Mouse (Mus musculus): ENCODE results near the gene Unc93b1.

Gene Unc93b1

GRCm38 (mm10) chr19:3913692-3914091 is 21.3 kb upstream of the Unc93b1 start:
- no peak for DNase-seq (ENCODE audit: low read depth, low spot score)

- DNase-seq (ENCODE audit: low read depth, low spot score): no peak
Observed at GRCm38 (mm10) chr19:3914535-3914934, 20.5 kb upstream of the Unc93b1 start.

GRCm38 (mm10) chr19:3916727-3917126 is 18.3 kb upstream of the Unc93b1 start:
- no peak for DNase-seq (ENCODE audit: low read depth, low spot score)

GRCm38 (mm10) chr19:3919928-3920327 is 15.1 kb upstream of the Unc93b1 start:
- DNase-seq (ENCODE audit: low read depth, low spot score): no peak

- no peak for DNase-seq (ENCODE audit: low read depth, low spot score)
Observed at GRCm38 (mm10) chr19:3922661-3923371, 12.2 kb upstream of the Unc93b1 start.

GRCm38 (mm10) chr19:3923586-3923985 is 11.4 kb upstream of the Unc93b1 start:
- no peak for DNase-seq (ENCODE audit: low read depth, low spot score)

- DNase-seq (ENCODE audit: low read depth, low spot score): no peak
Observed at GRCm38 (mm10) chr19:3924190-3924589, 10.8 kb upstream of the Unc93b1 start.

- DNase-seq (ENCODE audit: low read depth, low spot score): no peak
Observed at GRCm38 (mm10) chr19:3924868-3925267, 10.1 kb upstream of the Unc93b1 start.

GRCm38 (mm10) chr19:3925859-3926258 is 9.1 kb upstream of the Unc93b1 start:
- no peak for DNase-seq (ENCODE audit: low read depth, low spot score)

GRCm38 (mm10) chr19:3926279-3926678 is 8.7 kb upstream of the Unc93b1 start:
- no peak for DNase-seq (ENCODE audit: low read depth, low spot score)

- no peak for DNase-seq (ENCODE audit: low read depth, low spot score)
Observed at GRCm38 (mm10) chr19:3926685-3927084, 8.3 kb upstream of the Unc93b1 start.

GRCm38 (mm10) chr19:3927989-3928388 is 7.0 kb upstream of the Unc93b1 start:
- DNase-seq (ENCODE audit: low read depth, low spot score): no peak

GRCm38 (mm10) chr19:3928779-3929178 is 6.2 kb upstream of the Unc93b1 start:
- DNase-seq (ENCODE audit: low read depth, low spot score): no peak

- no peak for DNase-seq (ENCODE audit: low read depth, low spot score)
Observed at GRCm38 (mm10) chr19:3929211-3929941, 5.6 kb upstream of the Unc93b1 start, which contains the start of gene Aldh3b1. TSS of gene Aldh3b1 (minus strand) at chr19:3929808.

- no peak for DNase-seq (ENCODE audit: low read depth, low spot score)
Observed at GRCm38 (mm10) chr19:3930262-3931057, 4.5 kb upstream of the Unc93b1 start.

GRCm38 (mm10) chr19:3931716-3932115 is 3.3 kb upstream of the Unc93b1 start:
- DNase-seq (ENCODE audit: low read depth, low spot score): no peak

GRCm38 (mm10) chr19:3935896-3936850 is 1.2 kb downstream of the Unc93b1 start:
- DNase-seq (ENCODE audit: low read depth, low spot score): no peak

GRCm38 (mm10) chr19:3942315-3942714 is 7.3 kb downstream of the Unc93b1 start:
- DNase-seq (ENCODE audit: low read depth, low spot score): no peak

- DNase-seq (ENCODE audit: low read depth, low spot score): peak; percentile 85
Observed at GRCm38 (mm10) chr19:3942986-3943735, 8.2 kb downstream of the Unc93b1 start.

GRCm38 (mm10) chr19:3945872-3946564 is 11.0 kb downstream of the Unc93b1 start:
- no peak for DNase-seq (ENCODE audit: low read depth, low spot score)
